Mouse (Mus musculus): ENCODE measurements around the gene Ralgds. TPM values are rescaled to one million over a fixed set of nuclear protein-coding genes. Genes with fewer than 3 reads are reported as not detected.

Ralgds gene
- polyA plus RNA-seq, 1 experiment = 24.2 TPM

- Histone ChIP-seq H3K79me2 (ENCODE audit: control insufficient read depth, insufficient read depth) (no peaks in the 10 kb centered on the region), H3ac (ENCODE audit: control insufficient read depth, insufficient read length) (no peak overlapping the region), H3K4me2 (ENCODE audit: low read depth) (peak overlapping the region; percentile 99), H3K36me3 (ENCODE audit: control insufficient read depth, insufficient read depth) (no peaks in the 10 kb centered on the region), H3K4me3 (no peak overlapping the region), H3K27me3 (ENCODE audit: control insufficient read depth, insufficient read depth, insufficient read length) (no peaks in the 10 kb centered on the region)
- TF ChIP-seq MYOD1 (IDR thresholded peaks at IDR 0.05; ENCODE audit: control insufficient read depth in 1 of 3, insufficient read length in 2 of 3, low read depth in 2 of 3) (peak in 1 of 3 experiments; percentile 35), POLR2A (IDR thresholded peaks at IDR 0.05; ENCODE audit: insufficient read length, low read depth) (peak; percentile 46), MYOG (IDR thresholded peaks at IDR 0.05; ENCODE audit: control insufficient read depth in 1 of 3, insufficient read depth in 1 of 3, insufficient read length in 2 of 3, low read depth in 2 of 3) (peak in 1 of 3 experiments; percentile 21), SRF (IDR thresholded peaks at IDR 0.05; ENCODE audit: control insufficient read depth, insufficient read length, low read depth) (no peak)
Observed at GRCm38 (mm10) chr2:28524406-28524805, 11.5 kb downstream of the Ralgds start.

DNA sequence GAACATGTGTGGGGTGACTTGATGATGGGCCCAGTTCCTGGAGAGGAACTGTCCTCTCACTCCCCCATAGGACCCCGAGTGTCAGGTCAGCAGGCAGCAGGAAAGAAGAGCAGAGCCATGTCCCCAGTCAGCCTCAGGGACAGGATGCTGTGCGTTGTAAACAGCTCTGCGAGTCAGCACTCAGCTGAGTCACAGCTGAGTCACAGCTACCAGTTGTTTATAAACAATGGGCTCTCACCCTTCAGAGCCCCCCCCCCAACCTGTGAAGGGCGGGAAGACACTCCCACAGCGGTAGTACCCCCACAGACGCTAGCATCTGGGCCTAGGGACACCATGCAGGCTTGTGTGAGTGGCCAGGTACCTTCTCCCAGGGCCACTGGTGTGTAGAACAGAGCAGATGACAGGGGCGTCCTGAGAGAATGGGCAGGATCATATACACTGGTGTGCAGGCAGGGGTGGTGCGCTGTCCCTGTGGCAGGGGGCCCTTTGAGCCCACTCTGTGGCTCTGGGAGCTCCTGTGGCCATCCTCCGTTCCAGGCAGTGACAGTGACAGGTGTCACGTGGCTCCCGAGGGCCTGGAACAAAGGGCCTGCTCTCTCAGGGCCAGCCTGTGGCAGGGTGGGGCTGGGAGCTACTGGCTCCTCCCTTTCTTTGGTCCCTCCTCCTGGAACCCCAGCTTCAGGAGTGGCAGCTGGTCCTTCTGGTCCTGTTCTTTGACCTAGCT is 12.5 kb downstream of the Ralgds start:
- Histone ChIP-seq H3K4me3 (no peak overlapping the region), H3K36me3 (ENCODE audit: control insufficient read depth, insufficient read depth) (no peaks in the 10 kb centered on the region), H3K4me2 (ENCODE audit: low read depth) (peak overlapping the region; percentile 99), H3K79me2 (ENCODE audit: control insufficient read depth, insufficient read depth) (no peaks in the 10 kb centered on the region), H3ac (ENCODE audit: control insufficient read depth, insufficient read length) (no peak overlapping the region), H3K27me3 (ENCODE audit: control insufficient read depth, insufficient read depth, insufficient read length) (no peaks in the 10 kb centered on the region)
- TF ChIP-seq MYOD1 (IDR thresholded peaks at IDR 0.05; ENCODE audit: control insufficient read depth in 1 of 3, insufficient read length in 2 of 3, low read depth in 2 of 3) = peak; percentile 22 to 83 (median 78)
- peak; percentile 62 for TF ChIP-seq POLR2A (IDR thresholded peaks at IDR 0.05; ENCODE audit: insufficient read length, low read depth)
- TF ChIP-seq MYOG (IDR thresholded peaks at IDR 0.05; ENCODE audit: control insufficient read depth in 1 of 3, insufficient read depth in 1 of 3, insufficient read length in 2 of 3, low read depth in 2 of 3) = peak; percentile 18 to 85 (median 72)
- peak; percentile 21 for TF ChIP-seq SRF (IDR thresholded peaks at IDR 0.05; ENCODE audit: control insufficient read depth, insufficient read length, low read depth)
- TF ChIP-seq USF1 (IDR thresholded peaks at IDR 0.05; ENCODE audit: low read depth) = peak; percentile 89
- no peak for TF ChIP-seq MAX (IDR thresholded peaks at IDR 0.05; ENCODE audit: low read depth)
- peak; percentile 35 for TF ChIP-seq POLR2AphosphoS2 (IDR thresholded peaks at IDR 0.05; ENCODE audit: insufficient read length, low read depth)
- TF ChIP-seq REST (IDR thresholded peaks at IDR 0.05; ENCODE audit: insufficient read depth, insufficient read length) = no peak
- no peak for TF ChIP-seq E2F4 (IDR thresholded peaks at IDR 0.05; ENCODE audit: insufficient read depth)

GRCm38 (mm10) chr2:28525943-28526876 is 13.3 kb downstream of the Ralgds start:
- Histone ChIP-seq H3K79me2 (ENCODE audit: control insufficient read depth, insufficient read depth) (no peaks in the 10 kb centered on the region), H3K36me3 (ENCODE audit: control insufficient read depth, insufficient read depth) (no peaks in the 10 kb centered on the region), H3ac (ENCODE audit: control insufficient read depth, insufficient read length) (no peak overlapping the region), H3K27me3 (ENCODE audit: control insufficient read depth, insufficient read depth, insufficient read length) (no peaks in the 10 kb centered on the region), H3K4me3 (no peak overlapping the region), H3K4me2 (ENCODE audit: low read depth) (peak overlapping the region; percentile 49)
- TF ChIP-seq CEBPB (IDR thresholded peaks at IDR 0.05; ENCODE audit: insufficient read depth, poor library complexity, severe bottlenecking) (no peak), POLR2A (IDR thresholded peaks at IDR 0.05; ENCODE audit: insufficient read length, low read depth) (no peak), REST (IDR thresholded peaks at IDR 0.05; ENCODE audit: insufficient read depth, insufficient read length) (no peak), MAX (IDR thresholded peaks at IDR 0.05; ENCODE audit: low read depth) (no peak), SRF (IDR thresholded peaks at IDR 0.05; ENCODE audit: control insufficient read depth, insufficient read length, low read depth) (no peak), TCF12 (IDR thresholded peaks at IDR 0.05; ENCODE audit: insufficient read depth, poor library complexity, severe bottlenecking) (no peak), MYOG (IDR thresholded peaks at IDR 0.05; ENCODE audit: control insufficient read depth in 1 of 3, insufficient read depth in 1 of 3, insufficient read length in 2 of 3, low read depth in 2 of 3) (no peak), POLR2AphosphoS2 (IDR thresholded peaks at IDR 0.05; ENCODE audit: insufficient read length, low read depth) (no peak), E2F4 (IDR thresholded peaks at IDR 0.05; ENCODE audit: insufficient read depth) (no peak), MYOD1 (IDR thresholded peaks at IDR 0.05; ENCODE audit: control insufficient read depth in 1 of 3, insufficient read length in 2 of 3, low read depth in 2 of 3) (no peak)

DNA sequence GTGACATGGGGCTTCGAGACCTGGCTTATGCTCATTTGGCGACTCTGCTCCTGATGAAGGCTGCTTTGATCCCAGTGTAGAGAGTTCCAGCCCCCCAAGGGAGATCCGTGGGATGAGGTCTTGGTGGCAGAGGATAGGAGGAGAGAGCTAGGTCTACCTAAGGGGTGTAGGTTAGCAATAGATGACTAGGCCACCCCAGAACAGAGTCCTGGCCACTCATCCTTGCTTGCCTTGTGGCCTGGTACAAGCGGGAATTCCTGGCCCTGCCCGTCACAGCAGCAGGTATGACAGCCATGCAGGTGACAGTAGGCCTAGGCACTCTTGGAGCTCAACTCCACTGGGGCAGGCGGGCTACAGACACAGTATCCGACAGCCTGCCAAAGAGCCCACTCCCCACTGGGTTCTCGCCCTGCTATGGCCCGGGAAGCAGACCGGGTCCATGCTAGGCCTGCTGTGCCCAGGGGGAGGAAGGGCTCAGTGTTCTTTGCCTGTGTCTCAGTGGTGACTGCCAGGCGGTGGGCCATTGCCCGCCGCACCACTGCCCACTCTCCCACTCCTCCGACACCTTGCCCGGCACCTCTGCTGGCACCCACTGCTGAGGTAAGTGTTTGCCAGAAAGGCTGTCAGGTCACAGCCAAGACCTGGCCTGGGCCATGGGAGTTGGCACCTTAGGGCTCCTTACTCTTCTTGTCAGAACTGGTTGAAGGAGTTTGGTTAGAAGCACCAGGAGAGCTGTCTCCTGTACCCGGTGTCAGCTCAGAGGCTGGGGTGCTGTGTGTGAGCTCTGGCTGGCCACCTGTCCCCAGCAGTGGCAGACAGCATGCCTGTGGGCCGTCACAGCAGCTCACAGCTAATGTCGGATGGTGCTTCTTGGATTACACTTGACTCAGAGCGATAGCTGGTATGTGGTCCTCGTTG is 14.8 kb downstream of the Ralgds start:
- Histone ChIP-seq H3K36me3 (ENCODE audit: control insufficient read depth, insufficient read depth) (no peaks in the 10 kb centered on the region), H3ac (ENCODE audit: control insufficient read depth, insufficient read length) (no peak overlapping the region), H3K27me3 (ENCODE audit: control insufficient read depth, insufficient read depth, insufficient read length) (no peaks in the 10 kb centered on the region), H3K4me2 (ENCODE audit: low read depth) (peak overlapping the region; percentile 26), H3K4me3 (no peak overlapping the region), H3K79me2 (ENCODE audit: control insufficient read depth, insufficient read depth) (no peaks in the 10 kb centered on the region)
- TF ChIP-seq POLR2AphosphoS2 (IDR thresholded peaks at IDR 0.05; ENCODE audit: insufficient read length, low read depth) = no peak
- TF ChIP-seq MYOD1 (IDR thresholded peaks at IDR 0.05; ENCODE audit: control insufficient read depth in 1 of 3, insufficient read length in 2 of 3, low read depth in 2 of 3) = peak in 2 of 3 experiments; percentile 93 to 99
- no peak for TF ChIP-seq TCF12 (IDR thresholded peaks at IDR 0.05; ENCODE audit: insufficient read depth, poor library complexity, severe bottlenecking)
- TF ChIP-seq MYOG (IDR thresholded peaks at IDR 0.05; ENCODE audit: control insufficient read depth in 1 of 3, insufficient read depth in 1 of 3, insufficient read length in 2 of 3, low read depth in 2 of 3) = peak; percentile 5 to 95 (median 88)
- TF ChIP-seq TCF3 (IDR thresholded peaks at IDR 0.05; ENCODE audit: insufficient read length, low read depth) = peak; percentile 55

Data from myocyte (in vitro differentiated cells).